Mouse (Mus musculus) MN1 (cell line): ENCODE data around the gene Gpr183.

Source experiments
- DNase-seq: peaks from one replicate; pipeline ENCODE4 v3.0.0-alpha.2; 2016; ENCODE audit warnings: low spot score

Gpr183 gene

DNA sequence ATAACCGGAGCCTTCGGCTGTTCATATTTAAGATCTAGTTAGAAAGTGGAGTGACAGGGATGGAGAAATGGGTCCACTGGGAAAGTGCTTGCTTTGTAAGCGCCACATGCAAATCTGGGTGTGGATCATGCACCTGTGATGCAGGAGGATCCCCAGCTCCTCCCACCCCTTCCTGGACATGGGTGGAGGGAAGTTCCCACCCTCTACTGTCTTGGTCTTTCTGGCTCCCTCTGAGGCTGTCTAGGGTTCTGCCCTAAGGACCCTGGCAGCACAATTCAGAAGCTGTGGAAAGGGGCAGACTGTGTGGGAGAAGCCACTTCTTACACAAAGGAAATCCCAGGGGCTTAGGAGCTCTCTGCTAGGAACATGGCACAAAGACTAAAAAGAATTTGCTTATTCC, 33.4 kb downstream of the Gpr183 start:
- no peak for DNase-seq

DNA sequence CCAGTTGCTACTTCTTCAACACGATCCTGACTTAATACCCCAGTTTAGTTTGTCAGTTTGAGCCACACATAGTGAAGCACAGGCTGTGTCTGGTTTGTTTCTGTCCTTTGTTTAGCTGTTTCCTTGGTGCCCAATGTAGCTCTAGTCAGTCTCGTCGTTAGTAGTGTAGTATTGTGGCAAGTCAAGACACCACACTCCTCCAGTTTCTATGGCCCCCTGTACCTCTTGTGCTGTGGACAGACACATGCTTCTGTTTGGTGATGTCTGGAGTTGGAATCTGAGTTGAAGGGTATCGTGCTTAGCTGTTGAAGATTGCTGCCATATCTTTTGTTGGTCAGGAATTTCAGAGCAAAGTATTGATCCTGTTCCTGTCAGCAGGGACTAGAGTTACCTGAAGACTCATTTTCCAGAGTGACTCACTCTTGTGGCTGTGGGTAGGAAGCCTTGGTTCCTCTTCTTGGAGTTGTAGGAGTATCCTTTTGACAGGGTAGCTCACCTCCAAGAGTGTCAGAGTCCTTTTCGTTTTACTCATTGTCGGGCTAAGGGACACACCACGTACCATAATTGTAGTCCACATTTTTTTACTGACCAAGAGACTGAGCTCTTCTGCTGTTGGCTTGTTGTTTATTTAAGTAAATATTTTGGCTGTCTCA, 34.1 kb downstream of the Gpr183 start:
- no peak for DNase-seq

DNA sequence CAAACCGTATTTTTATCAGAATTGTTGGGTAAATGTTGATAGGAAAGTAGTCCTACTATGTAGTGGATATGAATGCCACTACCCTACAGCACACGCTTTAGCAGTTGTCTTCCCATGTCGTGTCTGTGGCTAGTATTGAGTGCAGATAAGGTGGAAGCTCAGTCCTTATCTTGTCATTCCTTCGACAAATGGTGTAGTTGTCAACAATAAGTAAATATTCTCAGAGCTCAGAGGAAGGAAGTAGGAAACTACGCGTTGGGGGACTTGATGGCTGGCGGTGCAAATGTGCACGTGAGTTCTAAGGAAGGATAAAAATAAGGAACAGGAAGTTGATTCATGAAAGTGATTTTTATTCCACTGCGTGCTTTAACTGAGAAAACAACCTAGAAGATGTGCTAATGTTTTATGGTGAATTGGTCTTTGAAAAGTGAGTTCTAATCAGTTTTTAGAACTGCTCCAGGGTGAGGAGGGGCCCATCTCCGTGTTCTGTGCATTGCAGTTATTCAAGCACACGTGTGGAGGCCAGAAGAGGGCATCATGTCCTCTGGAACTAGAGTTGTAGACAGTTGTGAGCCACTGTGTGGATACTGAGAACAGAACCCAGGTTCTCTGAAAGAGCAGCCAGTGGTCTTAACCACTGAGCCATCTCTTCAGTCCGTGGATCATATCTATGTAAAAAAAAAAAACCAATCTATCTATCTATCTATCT, 35.6 kb downstream of the Gpr183 start:
- no peak for DNase-seq

DNA sequence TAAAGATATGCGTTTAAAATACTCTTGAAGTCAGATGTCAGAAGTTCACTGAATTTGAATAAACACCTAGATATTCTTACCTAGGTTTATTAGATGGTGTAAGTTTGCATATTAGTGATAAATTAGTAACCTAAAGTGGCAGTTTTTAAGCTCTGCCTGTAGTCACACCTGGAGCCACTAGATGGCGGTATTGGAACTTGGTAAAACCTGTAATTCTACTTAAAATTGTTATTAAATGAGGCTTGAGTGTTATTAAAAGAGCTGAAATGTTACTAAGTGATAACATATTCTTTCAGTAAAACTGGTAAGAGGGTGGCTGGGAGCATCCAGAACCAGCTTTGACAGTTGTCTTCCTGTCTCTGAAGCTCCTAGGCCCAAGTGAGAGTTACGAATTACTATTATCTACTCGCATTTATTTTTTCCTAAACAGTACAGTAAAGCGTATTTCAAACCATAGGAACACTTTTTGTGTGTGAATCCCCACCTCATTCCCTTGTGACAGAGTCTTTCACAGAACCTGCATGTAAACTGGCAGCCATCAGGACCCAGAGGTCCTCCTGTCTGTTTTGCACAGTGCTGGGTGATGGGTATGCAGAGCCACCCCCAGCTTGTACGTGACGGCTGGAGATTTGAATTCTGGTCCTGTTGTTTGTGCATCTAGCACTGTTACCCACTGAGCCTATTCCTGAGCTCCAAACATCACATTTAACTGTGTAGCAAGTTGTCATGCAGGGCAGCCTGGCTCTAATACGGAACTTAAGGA, 36.4 kb downstream of the Gpr183 start:
- DNase-seq: peak; percentile 68

DNA sequence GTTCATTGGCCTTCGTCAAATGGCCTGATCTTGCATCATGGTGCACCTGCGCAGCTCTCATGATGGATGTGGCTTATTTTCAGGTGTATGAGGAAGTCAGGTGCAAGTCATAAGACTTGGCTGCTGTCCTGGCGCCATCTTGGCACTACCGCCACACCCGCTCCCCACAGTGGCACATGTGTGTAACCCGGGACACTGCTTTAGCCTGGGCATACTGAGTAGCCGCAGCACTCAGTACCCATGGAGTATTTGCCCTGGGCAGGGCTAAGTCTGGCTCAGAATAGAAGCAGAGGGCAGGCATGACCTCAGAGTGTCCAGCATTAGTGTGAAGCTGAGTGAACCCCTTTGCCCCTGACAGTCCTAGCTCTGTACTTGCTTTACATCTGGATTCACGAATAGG, 37.5 kb downstream of the Gpr183 start:
- no peak for DNase-seq

DNA sequence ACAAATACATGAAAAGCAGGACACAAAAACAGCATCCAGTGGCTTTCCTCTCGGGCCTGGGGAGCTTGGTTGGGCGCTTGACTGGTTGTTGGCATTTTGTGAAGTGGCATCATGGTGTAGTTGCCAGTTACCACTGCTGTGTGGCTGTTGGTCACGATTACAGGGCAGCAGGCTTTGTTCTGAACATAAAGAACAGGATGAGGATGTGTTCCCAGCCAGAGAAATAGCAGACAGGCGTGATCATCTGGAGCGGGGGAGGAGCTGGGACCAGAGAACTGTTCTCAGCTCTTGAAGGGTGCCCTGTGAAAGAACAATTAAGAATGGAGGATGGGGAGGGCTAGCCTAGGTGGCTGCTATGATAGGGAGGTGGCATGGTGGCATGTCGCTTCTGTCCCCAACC, 38.1 kb downstream of the Gpr183 start:
- no peak for DNase-seq

DNA sequence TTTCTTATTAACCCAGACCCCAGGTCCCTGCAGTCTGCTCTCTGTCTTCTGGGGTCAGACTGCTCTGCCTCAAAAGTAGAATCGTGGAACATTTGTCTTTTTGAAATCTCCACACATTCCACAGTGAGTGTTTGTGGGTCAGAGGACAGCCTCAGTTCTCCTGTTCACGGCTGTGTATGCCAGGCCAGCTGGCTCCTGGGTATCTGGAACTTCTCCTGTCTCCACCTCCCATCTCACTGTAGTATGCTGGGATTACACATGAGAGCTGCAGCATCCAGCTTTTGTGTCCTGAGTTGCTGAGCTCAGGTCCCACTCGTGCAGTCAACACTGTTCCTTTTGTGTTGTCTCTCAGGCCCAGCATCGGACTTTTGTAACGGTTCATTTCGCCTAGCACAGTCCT, 40.1 kb downstream of the Gpr183 start:
- DNase-seq: no peak

DNA sequence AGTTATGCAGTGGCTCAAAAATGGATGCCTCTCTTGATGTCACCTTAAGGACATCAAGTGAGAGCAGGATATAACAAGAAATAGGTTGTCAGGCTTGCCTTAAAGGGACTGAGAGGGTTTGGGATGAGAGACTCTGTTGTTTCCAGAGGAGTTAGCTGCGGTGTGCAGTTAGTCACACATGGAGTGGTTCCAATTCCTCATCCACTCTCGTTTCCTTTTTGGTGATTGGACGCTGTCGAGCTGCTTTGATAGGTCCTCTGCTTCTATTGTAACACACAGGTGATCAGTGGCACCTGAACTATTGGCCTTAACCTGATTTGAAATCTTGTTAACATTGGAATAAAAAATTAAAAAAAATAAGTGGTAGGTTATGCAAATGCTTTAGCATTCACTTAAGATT, 42.3 kb downstream of the Gpr183 start:
- DNase-seq: no peak

DNA sequence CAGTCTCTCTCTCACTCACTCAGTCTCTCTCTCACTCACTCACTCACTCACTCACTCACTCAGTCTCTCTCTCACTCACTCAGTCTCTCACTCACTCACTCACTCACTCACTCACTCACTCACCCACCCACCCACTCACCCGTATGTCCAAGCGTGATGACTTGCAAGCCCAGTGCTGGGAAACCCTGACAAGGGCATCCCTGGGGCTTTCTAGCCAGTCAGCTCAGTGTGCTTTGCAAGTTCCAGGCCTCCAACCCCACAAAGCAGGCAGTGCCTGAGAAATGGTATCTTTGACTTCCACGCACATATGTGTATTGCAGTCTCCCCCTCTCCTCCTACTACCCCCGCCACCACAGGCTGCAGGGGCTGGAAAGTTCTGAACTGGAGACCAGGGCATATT, 43.0 kb downstream of the Gpr183 start:
- no peak for DNase-seq

DNA sequence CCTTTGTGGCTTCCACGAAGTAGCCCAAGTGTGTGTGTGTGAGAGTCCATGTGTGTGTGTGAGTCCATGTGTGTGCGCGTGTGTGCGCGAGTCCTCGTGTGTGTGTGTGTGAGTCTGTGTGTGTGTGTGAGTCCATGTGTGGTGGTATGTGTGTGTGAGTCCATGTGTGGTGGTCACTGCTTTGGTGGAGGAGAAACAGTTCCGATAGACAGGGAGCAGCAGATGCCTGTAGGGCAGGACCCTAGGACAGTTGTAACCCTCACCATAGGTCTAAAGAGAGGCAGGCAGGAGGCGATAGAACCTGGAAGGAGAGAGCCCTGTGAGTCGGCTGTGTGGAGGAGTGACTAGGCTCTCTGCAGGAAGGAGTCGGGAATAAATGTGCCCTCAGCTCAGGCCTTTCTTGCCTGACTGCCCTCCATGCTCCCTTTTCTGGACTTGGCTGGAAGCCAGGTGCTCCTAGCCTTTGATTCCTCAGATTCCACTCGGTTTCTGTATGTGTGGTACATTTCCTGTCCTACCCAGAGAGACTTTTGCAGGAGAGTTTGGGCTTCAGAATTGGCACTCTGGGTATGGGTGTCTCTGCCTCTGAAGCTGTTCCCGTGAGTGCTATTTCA, 44.4 kb downstream of the Gpr183 start:
- DNase-seq: no peak

DNA sequence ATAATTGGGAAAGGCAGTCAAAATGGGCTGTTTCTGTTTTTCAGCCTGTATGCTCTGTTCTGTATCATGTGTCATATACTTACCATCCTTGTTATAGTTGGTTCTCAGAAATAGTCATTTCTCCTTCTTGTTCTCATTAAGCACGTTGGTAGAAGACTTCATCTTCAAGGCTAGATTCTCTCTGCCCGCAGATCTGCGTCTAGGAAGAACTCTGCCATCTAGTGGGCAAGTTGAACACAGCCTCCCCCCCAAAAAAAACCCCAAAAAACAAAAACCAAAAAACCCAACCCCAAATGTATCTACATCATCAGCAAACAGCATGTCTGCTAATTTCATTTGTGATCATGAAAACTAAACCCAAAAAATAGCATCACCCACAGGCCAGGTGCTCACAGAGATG, 45.2 kb downstream of the Gpr183 start:
- peak; percentile 14 for DNase-seq

DNA sequence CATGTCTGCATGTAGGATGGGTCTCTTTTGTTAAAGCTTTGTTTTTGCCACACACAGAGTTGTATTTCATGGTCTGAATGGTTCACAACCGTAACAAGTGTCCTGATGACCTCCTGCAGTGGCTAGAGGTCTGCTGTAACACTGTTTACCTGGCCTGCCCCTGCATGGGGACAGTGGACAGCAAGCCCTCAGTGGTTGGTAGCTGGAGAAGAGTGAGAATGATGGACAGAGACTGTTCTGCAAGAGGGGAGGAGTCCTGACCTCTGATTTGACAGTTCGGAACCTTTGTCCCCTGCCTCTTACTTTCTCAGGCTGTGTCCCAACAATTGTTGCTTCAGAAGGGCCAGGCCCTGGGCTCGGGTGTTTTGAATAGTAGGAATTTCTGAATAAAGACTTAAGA, 46.7 kb downstream of the Gpr183 start:
- no peak for DNase-seq

DNA sequence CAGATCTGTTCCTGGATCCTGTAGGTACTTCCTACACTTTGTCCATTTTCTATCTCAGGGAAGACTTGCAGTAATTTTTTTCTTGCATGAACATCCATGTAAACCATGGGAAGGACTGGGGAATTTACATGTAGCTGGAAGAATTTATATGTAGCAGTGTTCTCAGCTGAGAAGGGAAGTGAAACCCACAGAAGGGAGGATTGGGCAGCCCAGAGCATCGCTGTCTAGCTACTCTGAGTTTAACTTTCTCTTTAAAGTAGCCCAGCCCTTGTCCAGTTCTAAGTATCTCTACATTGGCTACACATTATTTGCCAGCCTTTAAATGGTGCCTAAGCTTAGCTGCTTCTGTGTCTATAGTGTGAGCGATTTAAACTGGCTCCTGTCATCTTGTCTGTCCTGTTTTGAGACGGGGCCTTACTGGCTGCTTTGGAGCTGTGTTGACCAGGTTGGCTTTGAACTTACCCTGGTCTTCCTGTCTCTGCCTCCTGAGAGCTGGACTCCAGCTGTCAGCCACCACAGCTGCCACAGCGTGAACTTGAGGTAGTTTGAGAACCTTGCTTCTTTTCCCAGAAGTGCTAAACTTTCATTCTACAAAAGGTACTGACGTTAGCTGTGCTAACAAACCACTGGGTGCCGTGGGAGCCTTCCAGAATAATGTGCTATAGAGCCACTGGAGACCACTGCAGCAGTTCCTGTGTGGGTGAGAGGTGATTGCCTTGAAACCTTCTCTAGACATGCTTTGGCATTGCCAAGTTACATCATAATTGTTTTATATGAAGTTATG, 48.5 kb downstream of the Gpr183 start:
- DNase-seq: no peak

DNA sequence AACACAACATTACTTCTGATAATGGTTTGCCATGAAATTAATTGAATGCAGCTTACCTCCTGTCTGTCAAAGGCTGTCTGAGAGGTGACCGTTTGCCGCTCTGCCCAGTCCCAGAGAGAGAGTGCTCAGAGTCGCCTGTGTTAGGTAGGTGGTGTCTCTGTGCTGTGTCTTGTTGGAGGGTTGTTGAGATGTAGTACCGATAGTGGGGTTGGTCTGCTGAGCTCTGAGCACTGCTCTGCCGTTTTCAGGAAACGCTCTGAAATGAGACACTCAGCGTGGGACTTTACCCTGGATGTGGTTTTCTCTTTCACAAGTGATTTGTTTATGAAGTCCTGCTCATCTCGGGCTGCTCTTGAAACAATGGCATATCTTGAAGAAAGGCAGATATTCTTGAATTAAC, 49.4 kb downstream of the Gpr183 start, which contains the start of gene Gpr18:
Gpr18 (minus strand) TSS at position 161 of the 400 bp plus-strand sequence.
- DNase-seq: no peak

DNA sequence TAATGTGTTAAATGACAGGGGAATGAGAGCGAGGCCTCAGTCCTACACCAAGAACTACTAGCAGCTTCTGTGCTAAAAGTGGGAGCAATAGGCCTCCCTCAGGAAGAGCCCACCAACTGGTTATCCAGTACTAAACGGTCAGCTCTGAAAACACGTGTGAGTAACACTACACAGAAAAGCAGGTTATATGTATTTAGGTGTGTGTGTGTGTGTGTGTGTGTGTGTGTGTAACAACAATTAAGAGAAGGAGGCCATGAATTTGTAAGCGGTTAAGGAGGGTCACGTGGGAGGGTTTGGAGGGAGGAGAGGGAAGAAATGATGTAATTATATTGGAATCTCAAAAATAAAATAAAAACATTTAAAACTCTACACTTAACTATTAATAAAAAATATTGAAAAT, 49.9 kb downstream of the Gpr183 start:
- no peak for DNase-seq

DNA sequence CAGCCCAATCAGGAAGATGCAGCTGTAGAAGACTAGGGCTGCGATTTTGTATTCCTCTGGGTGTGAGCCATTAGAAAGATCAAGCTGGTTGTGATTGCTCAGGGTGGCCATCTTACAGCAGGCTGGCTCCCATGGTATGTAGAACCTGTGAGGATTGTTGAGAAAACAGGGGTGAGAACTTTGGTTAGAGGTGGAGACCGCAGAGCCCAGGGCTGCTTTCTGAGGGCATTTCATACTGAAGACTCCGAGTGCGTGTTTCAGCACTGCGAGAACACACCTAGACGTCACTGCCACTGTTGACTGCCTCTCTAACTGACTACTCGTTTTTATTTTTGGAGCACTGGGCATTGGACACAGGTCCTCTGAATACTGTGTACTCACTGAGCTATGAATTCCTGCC, 52.5 kb downstream of the Gpr183 start:
- no peak for DNase-seq

DNA sequence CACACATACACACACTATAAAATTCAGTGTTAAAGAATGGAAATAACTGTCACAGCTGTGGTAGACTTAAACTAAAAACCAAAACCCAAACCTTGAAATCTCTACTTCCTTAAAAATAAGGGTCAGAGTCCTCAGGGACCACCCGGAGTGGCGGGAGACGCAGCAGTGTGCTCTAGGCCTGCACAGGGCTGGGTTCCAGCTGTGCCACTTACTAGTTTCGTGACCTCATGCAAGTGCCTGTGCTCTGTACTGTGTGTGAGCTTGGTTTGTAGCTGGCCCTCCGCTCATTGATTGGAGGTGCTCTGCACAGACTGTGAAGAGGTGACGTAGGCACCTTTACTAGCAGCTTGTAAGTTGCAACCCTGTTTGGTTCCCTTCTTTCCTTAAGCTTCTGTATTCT, 55.1 kb downstream of the Gpr183 start:
- no peak for DNase-seq

DNA sequence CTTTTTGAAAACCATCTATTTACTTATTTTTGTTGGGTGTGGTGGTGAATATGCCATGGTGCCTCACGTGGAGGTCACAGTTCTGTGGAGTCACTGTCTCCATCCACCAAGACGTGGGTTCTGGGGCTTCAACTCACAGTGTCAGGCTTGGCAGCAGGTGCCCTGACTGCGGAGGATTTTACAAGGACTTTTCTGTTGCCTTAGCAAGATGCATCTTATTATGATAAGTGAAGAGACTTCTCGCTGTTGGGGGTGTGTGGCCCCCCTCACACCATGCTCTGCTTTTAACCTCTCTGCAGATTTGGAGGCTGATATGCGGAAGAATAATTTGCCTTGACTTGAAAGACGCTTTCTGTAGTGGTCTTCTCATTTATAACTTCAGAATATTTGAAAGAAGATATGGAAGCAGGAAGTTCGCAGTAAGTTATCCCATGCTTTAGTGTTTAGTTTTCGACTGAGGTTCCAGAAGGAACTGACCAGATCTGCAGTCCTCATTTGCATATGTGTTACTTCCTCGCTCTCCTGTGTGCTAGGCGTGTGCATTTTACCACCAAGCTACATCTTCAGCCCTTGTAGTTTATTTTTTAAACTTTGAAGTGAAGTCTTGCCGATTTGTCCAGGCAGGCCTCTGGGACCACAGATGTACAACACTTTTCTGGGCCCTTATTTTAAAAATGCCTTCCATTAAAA, 57.9 kb downstream of the Gpr183 start:
- no peak for DNase-seq

DNA sequence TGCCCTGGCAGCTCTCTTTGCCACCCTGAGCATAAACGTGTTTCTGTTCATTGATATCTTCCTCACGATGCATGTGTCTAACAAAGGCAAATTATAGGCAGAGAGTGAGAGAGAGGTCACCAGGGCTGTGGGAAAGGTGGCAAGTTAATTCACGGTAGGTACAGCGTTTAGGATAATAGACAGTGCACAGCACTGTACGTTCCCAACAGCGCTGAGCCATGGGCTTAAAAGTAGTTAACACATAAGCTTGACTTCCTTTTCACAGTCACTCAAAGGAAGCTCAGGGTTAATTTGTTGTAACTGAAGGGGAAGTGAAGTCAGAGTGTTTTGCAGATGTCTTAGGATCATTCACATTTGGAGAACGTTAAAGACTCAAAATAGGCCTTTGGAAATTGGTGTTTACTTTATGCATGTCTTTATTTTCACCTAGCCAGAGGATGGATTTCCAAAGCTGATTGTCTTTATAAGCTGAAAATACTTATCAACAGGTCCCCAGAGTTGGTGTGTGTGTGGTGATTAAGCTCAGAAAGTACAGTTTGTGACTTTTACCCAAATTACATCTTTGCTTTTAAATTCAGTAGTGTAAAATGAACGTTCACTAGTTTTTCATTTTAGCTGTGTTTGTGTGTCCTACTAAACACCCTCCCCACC, 58.5 kb downstream of the Gpr183 start:
- DNase-seq: no peak

DNA sequence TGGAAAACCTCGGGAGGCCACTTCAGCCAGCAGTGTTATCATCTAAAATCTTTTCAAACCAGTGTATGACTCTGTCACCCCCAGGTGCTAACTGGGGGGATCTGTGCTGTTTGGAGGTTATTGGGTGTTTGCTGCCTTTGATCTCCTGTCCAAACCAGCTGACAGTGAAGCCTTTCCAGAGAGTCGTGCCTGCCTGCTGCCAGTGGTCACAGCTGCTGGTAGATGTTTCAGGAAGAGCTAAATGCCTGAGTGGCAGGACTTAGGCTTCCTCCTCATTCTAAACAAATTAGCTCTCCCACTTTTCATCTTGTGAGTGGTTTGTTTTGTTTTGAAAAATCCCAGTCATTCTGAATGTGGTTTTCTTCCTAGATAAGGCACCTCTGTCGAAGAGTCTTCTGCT, 60.2 kb downstream of the Gpr183 start:
- no peak for DNase-seq

DNA sequence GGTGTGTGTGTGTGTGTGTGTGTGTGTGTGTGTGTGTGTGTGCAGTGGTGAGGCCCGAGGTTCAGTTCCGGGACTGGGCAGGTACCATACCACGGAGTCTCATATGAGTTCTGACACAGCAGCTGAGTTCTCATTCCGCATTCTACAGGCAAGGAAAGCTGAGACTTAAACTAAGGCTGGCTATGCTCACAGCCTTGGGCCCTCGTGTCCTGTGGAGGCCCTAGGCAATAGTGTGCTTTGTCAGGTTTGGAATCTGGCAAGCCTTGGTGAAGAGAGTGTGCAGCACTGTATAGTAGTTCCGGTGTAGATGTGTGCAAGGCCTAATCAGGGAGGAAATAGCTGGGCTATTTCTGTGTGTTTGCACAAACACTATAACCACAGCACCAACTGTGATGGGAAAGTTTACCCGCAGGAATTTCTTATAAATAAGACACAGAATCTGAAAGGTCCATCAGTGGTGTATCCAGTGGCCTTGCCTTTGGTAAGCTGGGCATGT, 61.6 kb downstream of the Gpr183 start:
- no peak for DNase-seq
